Mouse (Mus musculus) limb, embryonic 10.5 days (tissue): ENCODE measurements around the gene Ptafr. TPM values are rescaled to one million over a fixed set of nuclear protein-coding genes. Genes with fewer than 3 reads are reported as not detected.
"Not testable (repeated sequence)": the region's sequence is repeated elsewhere in the genome, so short reads cannot be mapped to it uniquely, and the experiment has no call there.

Source experiments
- DNase-seq: peaks from one replicate; pipeline ENCODE4 v3.0.0-alpha.2; 2017; ENCODE audit warnings: low spot score
- H3K27ac ChIP-seq: fragments of 300-500 bp; sonication (generic); 2 replicates; pipeline ENCODE4 v1.5.1; 2016; ENCODE audit warnings: mild to moderate bottlenecking
- H3K27me3 ChIP-seq: fragments of 300-500 bp; sonication (generic); 2 replicates; pipeline ENCODE4 v1.6.1; 2016; ENCODE audit warnings: low read depth, mild to moderate bottlenecking; ENCODE audit not compliant: poor library complexity, severe bottlenecking
- H3K36me3 ChIP-seq: fragments of 300-500 bp; sonication (generic); 2 replicates; pipeline ENCODE4 v1.6.1; 2016; ENCODE audit warnings: mild to moderate bottlenecking, moderate library complexity
- H3K4me1 ChIP-seq: fragments of 300-500 bp; sonication (generic); 2 replicates; pipeline ENCODE4 v1.6.1; 2016
- H3K4me3 ChIP-seq: fragments of 300-500 bp; sonication (generic); 2 replicates; pipeline ENCODE4 v1.5.1; 2016; ENCODE audit warnings: mild to moderate bottlenecking, moderate library complexity
- H3K9me3 ChIP-seq: fragments of 300-500 bp; sonication (generic); replicated peaks from 2 replicates; pipeline ENCODE4 v1.6.1; 2016; ENCODE audit warnings: mild to moderate bottlenecking
- WGBS: fragments of 180-500 bp; shearing (Covaris S2); methylation state at CpG from one replicate; pipeline ENCODE4 v1.1.7; 2016; 5-methylcytosine and 5-hydroxymethylcytosine counted together
- polyA plus RNA-seq: library from polyadenylated mRNA; unstranded; fragments of >200 nt; fragmentation: Nextera tagmentation; extraction: Ambion mirVana; gene quantifications from 2 replicates; pipeline ENCODE4 v1.2.1, GENCODE M21; 2016

Ptafr gene
- polyA plus RNA-seq, 1 experiment from 2014 or later = 0.25 TPM

- Histone ChIP-seq H3K9me3 (no peaks in the 10 kb centered on the region), H3K4me1 (peaks cover 11% of the 10 kb centered on the region), H3K27ac (no peak overlapping the region), H3K4me3 (no peak overlapping the region), H3K27me3 (no peaks in the 10 kb centered on the region), H3K36me3 (no peaks in the 10 kb centered on the region)
- whole genome bisulfite sequencing = 87% methylated on average over 9 of the region's 9 CpGs
- no peak for DNase-seq
Observed at GRCm38 (mm10) chr4:132571190-132571589, 7.3 kb downstream of the Ptafr start.

- no peaks in the 10 kb centered on the region for H3K27me3 ChIP-seq
- 75% methylated on average over 11 of the region's 11 CpGs for WGBS
- DNase-seq = no peak
- no peaks in the 10 kb centered on the region for H3K36me3 ChIP-seq
- peaks cover 11% of the 10 kb centered on the region for H3K4me1 ChIP-seq
- no peak overlapping the region for H3K27ac ChIP-seq
- H3K9me3 ChIP-seq = no peaks in the 10 kb centered on the region
- H3K4me3 ChIP-seq = no peak overlapping the region
Observed at GRCm38 (mm10) chr4:132573327-132573726, 9.5 kb downstream of the Ptafr start.

- Histone ChIP-seq H3K27me3 (no peaks in the 10 kb centered on the region), H3K27ac (no peak overlapping the region), H3K36me3 (no peaks in the 10 kb centered on the region), H3K4me1 (peaks cover 11% of the 10 kb centered on the region), H3K4me3 (no peak overlapping the region), H3K9me3 (no peaks in the 10 kb centered on the region)
- WGBS = 84% methylated on average over 1 of the region's 1 CpGs
- DNase-seq = no peak
Observed at GRCm38 (mm10) chr4:132574809-132575347, 11.0 kb downstream of the Ptafr start.

- Histone ChIP-seq H3K4me3 (no peak overlapping the region), H3K27ac (no peak overlapping the region), H3K27me3 (no peaks in the 10 kb centered on the region), H3K9me3 (no peaks in the 10 kb centered on the region), H3K4me1 (no peaks in the 10 kb centered on the region), H3K36me3 (no peaks in the 10 kb centered on the region)
- DNase-seq = no peak
- WGBS = 74% methylated on average over 3 of the region's 3 CpGs
Observed at GRCm38 (mm10) chr4:132583781-132584180, 19.9 kb downstream of the Ptafr start.

- Histone ChIP-seq H3K27me3 (no peaks in the 10 kb centered on the region), H3K4me1 (no peaks in the 10 kb centered on the region), H3K36me3 (no peaks in the 10 kb centered on the region), H3K9me3 (no peaks in the 10 kb centered on the region), H3K27ac (no peak overlapping the region), H3K4me3 (no peak overlapping the region)
- DNase-seq = no peak
- WGBS = 91% methylated on average over 2 of the region's 2 CpGs
Observed at GRCm38 (mm10) chr4:132584975-132585374, 21.1 kb downstream of the Ptafr start.

GRCm38 (mm10) chr4:132586282-132586681, 22.4 kb downstream of the Ptafr start:
- 97% methylated on average over 4 of the region's 4 CpGs for WGBS

GRCm38 (mm10) chr4:132588512-132588911, 24.6 kb downstream of the Ptafr start:
- H3K36me3 ChIP-seq = no peaks in the 10 kb centered on the region
- DNase-seq = no peak
- H3K4me1 ChIP-seq = no peaks in the 10 kb centered on the region
- no peaks in the 10 kb centered on the region for H3K9me3 ChIP-seq
- 82% methylated on average over 3 of the region's 3 CpGs for WGBS
- H3K27me3 ChIP-seq = no peaks in the 10 kb centered on the region
- H3K4me3 ChIP-seq = no peak overlapping the region
- no peak overlapping the region for H3K27ac ChIP-seq

More at GRCm38 (mm10) chr4:132586282-132586681, 22.4 kb downstream of the Ptafr start:
- Histone ChIP-seq H3K27ac (no peak overlapping the region), H3K27me3 (no peaks in the 10 kb centered on the region), H3K9me3 (no peaks in the 10 kb centered on the region), H3K36me3 (no peaks in the 10 kb centered on the region), H3K4me1 (no peaks in the 10 kb centered on the region), H3K4me3 (no peak overlapping the region)
- DNase-seq = no peak

GRCm38 (mm10) chr4:132590642-132591041, 26.8 kb downstream of the Ptafr start:
- 87% methylated on average over 10 of the region's 10 CpGs for WGBS
- H3K27ac ChIP-seq = no peak overlapping the region
- no peaks in the 10 kb centered on the region for H3K36me3 ChIP-seq
- H3K4me1 ChIP-seq = no peaks in the 10 kb centered on the region
- H3K9me3 ChIP-seq = no peaks in the 10 kb centered on the region
- H3K27me3 ChIP-seq = no peaks in the 10 kb centered on the region
- no peak for DNase-seq
- H3K4me3 ChIP-seq = no peak overlapping the region

- H3K4me3 ChIP-seq = no peak overlapping the region
- H3K9me3 ChIP-seq = no peaks in the 10 kb centered on the region
- H3K27ac ChIP-seq = no peak overlapping the region
- no peak for DNase-seq
- H3K36me3 ChIP-seq = no peaks in the 10 kb centered on the region
- WGBS = 94% methylated on average over 9 of the region's 9 CpGs
- no peaks in the 10 kb centered on the region for H3K27me3 ChIP-seq
- no peaks in the 10 kb centered on the region for H3K4me1 ChIP-seq
Observed at GRCm38 (mm10) chr4:132592958-132593357, 29.1 kb downstream of the Ptafr start.

- no peak for DNase-seq
- Histone ChIP-seq H3K27me3 (no peaks in the 10 kb centered on the region), H3K4me1 (no peaks in the 10 kb centered on the region), H3K9me3 (no peaks in the 10 kb centered on the region), H3K27ac (no peak overlapping the region), H3K36me3 (no peaks in the 10 kb centered on the region), H3K4me3 (no peak overlapping the region)
- 44% methylated on average over 4 of the region's 4 CpGs for WGBS
Observed at GRCm38 (mm10) chr4:132594191-132594590, 30.3 kb downstream of the Ptafr start.

GRCm38 (mm10) chr4:132598861-132599260, 35.0 kb downstream of the Ptafr start:
- H3K4me1 ChIP-seq = peaks cover 4% of the 10 kb centered on the region; the same call in 1 of the 2 replicates
- H3K9me3 ChIP-seq = no peaks in the 10 kb centered on the region
- H3K36me3 ChIP-seq = no peaks in the 10 kb centered on the region
- DNase-seq = no peak
- no peak overlapping the region for H3K27ac ChIP-seq
- H3K4me3 ChIP-seq = no peak overlapping the region
- 91% methylated on average over 2 of the region's 2 CpGs for WGBS
- H3K27me3 ChIP-seq = no peaks in the 10 kb centered on the region

- 93% methylated on average over 3 of the region's 3 CpGs for WGBS
- Histone ChIP-seq H3K4me3 (no peak overlapping the region), H3K27me3 (no peaks in the 10 kb centered on the region), H3K36me3 (no peaks in the 10 kb centered on the region), H3K27ac (no peak overlapping the region), H3K4me1 (peaks cover 4% of the 10 kb centered on the region; the same call in 1 of the 2 replicates), H3K9me3 (no peaks in the 10 kb centered on the region)
- no peak for DNase-seq
Observed at GRCm38 (mm10) chr4:132599764-132600163, 35.9 kb downstream of the Ptafr start.

- WGBS = 86% methylated on average over 6 of the region's 6 CpGs
- H3K9me3 ChIP-seq = no peaks in the 10 kb centered on the region
- no peak for DNase-seq
- no peaks in the 10 kb centered on the region for H3K27me3 ChIP-seq
- H3K4me1 ChIP-seq = peaks cover 4% of the 10 kb centered on the region; the same call in 1 of the 2 replicates
- H3K27ac ChIP-seq = no peak overlapping the region
- no peak overlapping the region for H3K4me3 ChIP-seq
- H3K36me3 ChIP-seq = no peaks in the 10 kb centered on the region
Observed at GRCm38 (mm10) chr4:132600465-132600864, 36.6 kb downstream of the Ptafr start.

- not testable (repeated sequence) for H3K36me3 ChIP-seq, H3K27me3 ChIP-seq, H3K4me1 ChIP-seq, H3K4me3 ChIP-seq, DNase-seq, H3K27ac ChIP-seq, H3K9me3 ChIP-seq
- 97% methylated on average over 4 of the region's 5 CpGs for WGBS
Observed at GRCm38 (mm10) chr4:132601242-132601641, 37.4 kb downstream of the Ptafr start.
